Mouse (Mus musculus) heart, adult 2 months (tissue): ENCODE measurements around the gene Tmem132d. TPM values are rescaled to one million over a fixed set of nuclear protein-coding genes. Genes with fewer than 3 reads are reported as not detected.

Source experiments
- DNase-seq, 2 experiments: peaks; one replicate each; pipeline ENCODE4 v3.0.0; 2021
- H3K27ac ChIP-seq: fragments of 200-600 bp; 2 replicates; pipeline ENCODE4 v1.8.1; 2022
- H3K27me3 ChIP-seq: fragments of 200-500 bp; 2 replicates; pipeline ENCODE4 v1.6.1; 2012; ENCODE audit warnings: mild to moderate bottlenecking, low read length, inconsistent platforms, mixed read lengths; ENCODE audit not compliant: control insufficient read depth, insufficient read depth
- H3K36me3 ChIP-seq: fragments of 200-500 bp; 2 replicates; pipeline ENCODE4 v1.6.1; 2012; ENCODE audit warnings: low read length, inconsistent platforms; ENCODE audit not compliant: control insufficient read depth, insufficient read depth
- H3K4me1 ChIP-seq: fragments of 200-500 bp; 2 replicates; pipeline ENCODE4 v1.6.1; 2011; ENCODE audit warnings: low read length; ENCODE audit not compliant: control insufficient read depth, insufficient read depth
- H3K4me3 ChIP-seq: fragments of 200-600 bp; 2 replicates; pipeline ENCODE4 v1.8.1; 2022
- H3K79me2 ChIP-seq: fragments of 200-500 bp; replicated peaks from 2 replicates; pipeline ENCODE4 v1.6.1; 2012; ENCODE audit warnings: mild to moderate bottlenecking, inconsistent platforms, low read length, moderate library complexity, mixed read lengths; ENCODE audit not compliant: control insufficient read depth, insufficient read depth
- H3K9ac ChIP-seq: fragments of 200-500 bp; 2 replicates; pipeline ENCODE4 v1.6.1; 2012; ENCODE audit warnings: low read depth, mild to moderate bottlenecking, control low read depth, inconsistent platforms, low read length, mixed read lengths
- CTCF ChIP-seq: fragments of 200-600 bp; IDR thresholded peaks from 2 replicates; pipeline ENCODE4 v1.8.1; 2022; ENCODE audit warnings: antibody characterized with exemption, mild to moderate bottlenecking, moderate library complexity
- EP300 ChIP-seq: fragments of 200-500 bp; IDR thresholded peaks from 2 replicates; pipeline ENCODE4 v1.6.1; 2011; ENCODE audit warnings: low read depth, low read length, control low read depth; ENCODE audit not compliant: insufficient read depth
- POLR2A ChIP-seq: fragments of 200-500 bp; IDR thresholded peaks from 2 replicates; pipeline ENCODE4 v1.6.1; 2011; ENCODE audit warnings: mild to moderate bottlenecking, low read depth, low read length, control low read depth; ENCODE audit not compliant: insufficient read depth
- WGBS: fragments of 180-500 bp; shearing (Covaris S2); methylation state at CpG from one replicate; pipeline ENCODE4 v1.1.7; 2018; 5-methylcytosine and 5-hydroxymethylcytosine counted together
- intact Hi-C: fragments of 180-260 bp; cut with DNase I; formaldehyde crosslinking; loops from one replicate; pipeline ENCODE4 v1.15.1; 2025
- long read RNA-seq: library from polyadenylated mRNA; stranded (forward); transcript quantifications from one replicate; pipeline ENCODE4 v2.0.0, GENCODE M21; 2021
- polyA plus RNA-seq: library from polyadenylated mRNA; depleted of rRNA; stranded (reverse); fragments of >200 nt; gene quantifications from 2 replicates; pipeline ENCODE4 v1.2.3, GENCODE M21; 2012; rRNA removed
- total RNA-seq, 2 experiments: library from RNA; stranded (reverse); gene quantifications; 2 replicates each; pipeline ENCODE4 v1.2.3; 2021

Gene Tmem132d
- total RNA-seq (under 1 TPM in 1 of 2 experiments, not detected in 1; 0.03 TPM), polyA plus RNA-seq (0.03 and 0.06 TPM in 2 replicates)
- long read RNA-seq = 0 reads

DNA sequence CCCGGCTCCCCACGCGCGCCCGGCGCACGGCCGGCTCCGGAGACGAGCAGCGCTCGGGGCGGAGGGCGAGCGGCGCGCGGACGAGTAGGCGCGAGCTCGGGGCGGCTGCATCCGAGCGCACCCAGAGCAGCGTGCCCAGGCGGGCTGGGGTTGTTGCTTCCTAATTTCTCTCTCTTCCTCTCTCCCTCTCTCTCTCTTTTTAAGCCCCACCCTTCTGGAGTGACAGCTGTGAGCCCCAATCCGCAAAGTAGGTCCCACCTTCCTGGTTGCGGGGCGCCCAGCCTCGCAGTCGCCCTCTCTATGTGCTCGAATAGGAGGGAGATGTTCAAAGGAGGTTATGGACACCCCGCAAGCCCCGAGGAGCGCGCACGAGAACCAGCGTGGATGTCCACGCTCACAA lies at the start of gene Tmem132d:
Gene Tmem132d, minus strand, starts transcription at position 162 of the 400 bp plus-strand sequence.
- Histone ChIP-seq H3K9ac (no peak within 1 kb of the TSS), H3K4me3 (no peak within 1 kb of the TSS), H3K36me3 (no peaks in the 10 kb centered on the region), H3K27me3 (no peaks in the 10 kb centered on the region), H3K4me1 (no peaks in the 10 kb centered on the region), H3K79me2 (no peaks in the 10 kb centered on the region), H3K27ac (no peak within 1 kb of the TSS)
- intact Hi-C loops = no loop called here
- no peak for DNase-seq
- TF ChIP-seq EP300 (no peak), POLR2A (no peak), CTCF (no peak)
- WGBS = 4% methylated on average over 40 of the region's 40 CpGs

DNA sequence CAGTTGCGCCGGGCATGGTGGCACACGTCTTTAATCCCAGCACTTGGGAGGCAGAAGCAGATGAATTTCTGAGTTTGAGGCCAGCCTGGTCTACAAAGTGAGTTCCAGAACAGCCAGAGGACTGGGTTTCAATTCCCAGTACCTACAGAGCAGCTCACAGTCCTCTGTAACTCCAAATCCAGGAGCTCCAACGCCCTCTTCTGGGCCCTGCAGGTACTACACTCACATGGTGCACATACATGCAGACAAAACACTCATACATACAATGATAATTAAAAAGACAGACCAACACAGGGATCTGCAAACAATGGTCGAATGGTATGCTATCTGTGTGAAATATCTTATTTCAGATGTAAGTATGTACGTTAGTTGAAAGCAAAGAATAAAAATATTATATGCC lies 47.9 kb upstream of the Tmem132d start:
- TF ChIP-seq POLR2A (no peak), CTCF (no peak), EP300 (no peak)
- WGBS = 64% methylated on average over 6 of the region's 6 CpGs
- H3K4me1 ChIP-seq = no peaks in the 10 kb centered on the region
- intact Hi-C loops = no loop called here
- DNase-seq = no peak
- H3K27me3 ChIP-seq = no peaks in the 10 kb centered on the region
- H3K9ac ChIP-seq = no peak overlapping the region
- no peak overlapping the region for H3K4me3 ChIP-seq
- no peak overlapping the region for H3K27ac ChIP-seq
- no peaks in the 10 kb centered on the region for H3K79me2 ChIP-seq
- H3K36me3 ChIP-seq = no peaks in the 10 kb centered on the region

DNA sequence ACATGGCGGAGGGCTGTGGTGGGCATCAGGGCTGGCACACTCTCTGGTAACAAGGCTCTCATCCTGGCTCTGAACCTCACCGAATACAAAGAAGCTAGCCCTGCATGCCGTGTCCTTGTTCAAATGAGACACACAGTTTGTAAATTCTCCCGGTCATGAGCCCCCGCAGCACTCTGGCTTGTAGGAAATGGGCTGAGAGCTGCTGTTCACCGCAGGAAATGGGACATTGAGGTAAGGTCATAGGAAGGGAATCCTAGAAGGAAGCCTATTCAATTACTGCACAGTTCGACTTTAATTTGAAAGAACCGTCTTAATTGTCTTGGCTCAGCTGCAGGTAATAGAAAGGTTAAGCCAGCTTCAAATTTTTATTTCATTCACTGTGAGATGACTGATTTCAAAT lies 42.5 kb upstream of the Tmem132d start:
- WGBS = 71% methylated on average over 8 of the region's 8 CpGs
- TF ChIP-seq CTCF (no peak), EP300 (no peak), POLR2A (no peak)

DNA sequence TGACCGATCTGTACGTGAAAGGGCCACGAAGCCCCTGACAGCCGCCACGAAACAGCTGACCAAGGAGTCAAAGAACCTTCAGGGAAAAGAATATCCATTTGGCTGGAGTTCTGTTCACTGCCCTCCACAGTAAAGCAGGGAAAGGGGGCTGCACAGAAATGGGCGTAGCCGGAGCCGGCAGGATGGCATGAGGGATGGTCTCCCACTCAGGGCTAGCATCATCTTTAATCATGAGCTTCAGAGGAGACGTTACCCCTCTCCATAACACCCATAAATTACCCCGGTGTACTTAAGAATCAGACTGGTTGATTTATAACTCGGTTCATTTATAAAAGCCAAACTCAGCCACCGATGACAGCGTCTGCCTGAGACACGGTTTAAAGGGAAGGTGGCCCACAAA lies 36.9 kb upstream of the Tmem132d start:
- H3K36me3 ChIP-seq = no peaks in the 10 kb centered on the region
- no peak overlapping the region for H3K4me3 ChIP-seq
- no peak overlapping the region for H3K9ac ChIP-seq
- no peak for DNase-seq
- no peak overlapping the region for H3K27ac ChIP-seq
- intact Hi-C loops = no loop called here
- 78% methylated on average over 14 of the region's 14 CpGs for WGBS
- no peaks in the 10 kb centered on the region for H3K79me2 ChIP-seq
- no peaks in the 10 kb centered on the region for H3K27me3 ChIP-seq
- TF ChIP-seq EP300 (no peak), POLR2A (no peak), CTCF (no peak)
- no peaks in the 10 kb centered on the region for H3K4me1 ChIP-seq

More for the DNA sequence above, 42.5 kb upstream of the Tmem132d start:
- Histone ChIP-seq H3K4me1 (no peaks in the 10 kb centered on the region), H3K36me3 (no peaks in the 10 kb centered on the region), H3K27ac (no peak overlapping the region), H3K9ac (no peak overlapping the region), H3K27me3 (no peaks in the 10 kb centered on the region), H3K79me2 (no peaks in the 10 kb centered on the region), H3K4me3 (no peak overlapping the region)
- DNase-seq = no peak
- intact Hi-C loops = no loop called here

DNA sequence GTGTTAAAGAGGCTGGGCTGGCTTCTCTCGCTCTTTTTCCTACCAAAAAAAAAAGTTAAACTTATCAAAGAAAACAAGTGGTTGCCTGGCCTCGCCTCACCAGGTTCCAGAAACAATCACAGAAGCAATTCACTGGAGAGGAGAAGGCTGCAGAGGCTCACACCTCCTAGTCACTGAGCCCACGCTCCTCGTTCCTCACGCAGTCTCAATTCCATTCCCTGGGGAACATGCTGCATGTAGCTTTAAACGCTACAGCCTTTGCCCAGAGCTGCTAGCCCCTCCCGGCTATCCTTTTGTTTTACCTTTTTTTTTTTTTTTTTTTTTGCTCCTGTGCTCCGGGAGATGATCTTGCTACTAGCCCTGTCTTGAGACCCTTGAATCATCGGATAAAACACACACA lies 31.6 kb upstream of the Tmem132d start:
- Histone ChIP-seq H3K4me3 (no peak overlapping the region), H3K79me2 (no peaks in the 10 kb centered on the region), H3K27me3 (no peaks in the 10 kb centered on the region), H3K9ac (no peak overlapping the region), H3K4me1 (no peaks in the 10 kb centered on the region), H3K36me3 (no peaks in the 10 kb centered on the region), H3K27ac (no peak overlapping the region)
- intact Hi-C loops = no loop called here
- DNase-seq = no peak
- TF ChIP-seq POLR2A = no peak
- TF ChIP-seq CTCF = no peak
- no peak for TF ChIP-seq EP300
- WGBS = 5% methylated on average over 9 of the region's 9 CpGs

DNA sequence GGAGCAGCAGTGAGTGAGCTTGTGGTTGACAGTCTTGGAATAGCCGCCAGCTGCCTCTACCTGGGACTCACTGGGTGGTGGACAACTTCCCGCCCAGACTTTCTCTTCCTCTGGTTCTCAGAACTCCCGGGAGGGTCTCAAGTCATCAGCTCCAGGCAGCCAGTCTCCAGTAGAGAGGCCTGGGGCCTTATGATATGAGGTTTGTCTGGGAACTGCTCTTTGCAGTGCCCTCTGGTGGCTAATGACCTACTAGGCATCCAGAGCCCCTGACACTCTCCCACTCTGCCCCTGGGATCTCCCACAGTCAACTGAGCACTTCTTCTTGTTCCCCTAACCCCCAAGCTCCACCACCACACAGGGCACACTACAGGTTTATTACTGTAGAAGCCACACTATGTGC lies 27.7 kb upstream of the Tmem132d start:
- Histone ChIP-seq H3K36me3 (no peaks in the 10 kb centered on the region), H3K27me3 (no peaks in the 10 kb centered on the region), H3K27ac (no peak overlapping the region), H3K9ac (no peak overlapping the region), H3K4me3 (no peak overlapping the region), H3K4me1 (no peaks in the 10 kb centered on the region), H3K79me2 (no peaks in the 10 kb centered on the region)
- DNase-seq = no peak
- 31% methylated on average over 3 of the region's 3 CpGs for WGBS
- no peak for TF ChIP-seq CTCF
- TF ChIP-seq POLR2A = no peak
- no peak for TF ChIP-seq EP300
- intact Hi-C loops = no loop called here
